Mouse (Mus musculus) spleen, postnatal 0 days (tissue): Measurements from ENCODE around the gene Sox21. TPM values are rescaled to one million over a fixed set of nuclear protein-coding genes. Genes with fewer than 3 reads are reported as not detected.

Experiments used
- polyA plus RNA-seq: library from polyadenylated mRNA; unstranded; fragments of >200 nt; fragmentation: Nextera tagmentation; extraction: Ambion mirVana; gene quantifications from 2 replicates; pipeline ENCODE4 v1.2.1, GENCODE M21; 2015

Sox21 gene
- polyA plus RNA-seq: not detected in 2 replicates

DNA sequence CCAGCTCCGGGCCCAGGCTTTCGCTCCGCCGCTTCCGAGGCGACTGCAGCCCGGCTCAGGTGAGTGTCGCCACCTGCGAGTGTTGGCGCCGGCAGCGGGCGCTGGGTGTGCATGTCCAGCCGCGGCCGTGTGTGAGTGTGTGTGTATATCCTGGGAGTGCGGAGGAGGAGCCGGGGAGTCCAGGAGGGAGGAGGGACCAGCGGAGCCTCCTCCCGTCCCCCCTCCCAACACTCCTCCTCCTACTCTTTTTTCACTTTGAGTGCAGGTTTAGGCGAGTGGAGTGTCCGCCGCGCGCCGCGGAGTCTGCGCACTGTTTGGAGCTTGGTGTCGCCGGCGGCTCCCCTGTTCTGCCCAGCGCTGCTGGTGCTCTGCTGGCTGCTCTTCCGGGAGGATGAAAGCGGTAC is at the start of gene Sox21:
Gene Sox21 (minus strand): TSS at position 145 of the 404 bp plus-strand sequence.

DNA sequence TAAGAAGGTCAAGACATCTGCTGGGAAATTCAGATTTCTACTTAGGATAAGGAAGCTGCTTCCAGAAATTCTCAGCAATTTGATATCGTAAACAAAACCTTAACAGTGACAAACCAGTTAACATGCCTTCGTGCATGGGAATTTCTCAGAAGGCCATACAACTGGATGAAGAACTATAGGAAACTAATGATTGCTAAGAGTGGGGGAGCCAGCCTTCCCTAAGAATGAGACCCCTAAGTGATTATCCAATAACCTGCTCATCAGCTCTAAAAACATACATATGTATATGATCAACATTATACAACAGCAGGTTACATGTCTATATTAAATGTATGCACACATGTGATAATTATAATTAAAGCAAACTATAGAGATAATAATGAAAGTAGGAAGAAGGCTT is 29.8 kb upstream of the Sox21 start, which contains the start of gene Gm9376:
Gene Gm9376 (plus strand): TSS at position 301 of the 400 bp plus-strand sequence.

Other genes with a start within 250 kb of the Sox21 start
- gene Dct, start 184.8 kb downstream of the Sox21 start, polyA plus RNA-seq: 1.1 and 1.6 TPM in 2 replicates
- gene Tgds, start 104.3 kb downstream of the Sox21 start, polyA plus RNA-seq: 16.9 and 17.2 TPM in 2 replicates
- gene Gpr180, start 99.9 kb downstream of the Sox21 start, polyA plus RNA-seq: 16.2 and 20.7 TPM in 2 replicates
- gene Gm9376, start 29.9 kb upstream of the Sox21 start, polyA plus RNA-seq: not detected in 2 replicates